Mouse (Mus musculus) megakaryocyte, embryonic 14.5 days (primary cell): Measurements from ENCODE around the gene Ddx5.

Experiments
- FLI1 ChIP-seq: IDR thresholded peaks from 2 replicates; pipeline ENCODE4 v1.6.1; 2012; ENCODE audit warnings: low read length, inconsistent platforms, mixed read lengths
- GATA1 ChIP-seq: IDR thresholded peaks from 3 replicates; pipeline ENCODE4 v1.6.1; 2012; ENCODE audit warnings: mixed read lengths, low read length, inconsistent platforms, borderline replicate concordance

DNA sequence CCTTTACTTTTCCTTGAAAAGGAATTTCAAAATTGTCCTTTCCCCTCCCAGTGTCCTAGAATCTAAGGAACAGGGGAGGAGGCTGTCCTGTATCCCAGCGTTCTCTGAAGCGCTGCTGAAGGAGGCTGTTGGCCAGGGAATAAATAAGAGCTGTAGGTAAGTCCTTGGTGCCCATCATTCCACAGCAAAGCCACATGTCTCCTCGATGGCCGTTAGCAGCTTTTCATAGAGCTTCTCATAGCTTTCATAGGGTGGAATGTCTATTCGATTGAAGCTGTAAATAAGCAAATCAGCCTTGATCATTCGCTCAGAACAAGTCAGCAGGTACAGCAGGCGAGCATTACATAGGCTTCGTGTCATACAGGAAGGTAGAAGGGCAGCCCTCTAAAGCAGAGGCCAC is 33.5 kb upstream of the Ddx5 start:
- TF ChIP-seq GATA1 (no peak), FLI1 (no peak)
